Mouse (Mus musculus): ENCODE measurements around the gene Proser1.

Proser1 gene

DNA sequence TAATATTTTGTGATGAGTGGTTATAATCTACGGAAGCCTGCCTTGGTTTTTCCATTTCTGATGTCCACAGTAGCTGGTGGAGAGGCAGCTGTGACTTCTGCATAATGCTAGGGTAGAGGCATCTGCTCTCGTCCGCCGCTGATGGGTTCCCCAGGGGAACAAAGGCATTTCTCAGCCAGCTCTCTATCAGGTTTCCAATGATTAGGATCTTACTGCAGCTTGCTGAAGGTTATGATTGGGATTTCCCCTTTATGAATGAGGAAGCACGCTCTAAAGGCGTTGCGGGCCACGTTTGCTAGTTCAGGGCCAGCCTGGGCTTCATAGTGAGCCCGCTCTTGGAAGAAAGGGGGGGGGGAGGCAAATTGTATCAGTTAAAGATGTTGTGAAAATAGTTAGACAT is 3.0 kb downstream of the Proser1 start:
- DNase-seq (ENCODE audit: low spot score): no peak

DNA sequence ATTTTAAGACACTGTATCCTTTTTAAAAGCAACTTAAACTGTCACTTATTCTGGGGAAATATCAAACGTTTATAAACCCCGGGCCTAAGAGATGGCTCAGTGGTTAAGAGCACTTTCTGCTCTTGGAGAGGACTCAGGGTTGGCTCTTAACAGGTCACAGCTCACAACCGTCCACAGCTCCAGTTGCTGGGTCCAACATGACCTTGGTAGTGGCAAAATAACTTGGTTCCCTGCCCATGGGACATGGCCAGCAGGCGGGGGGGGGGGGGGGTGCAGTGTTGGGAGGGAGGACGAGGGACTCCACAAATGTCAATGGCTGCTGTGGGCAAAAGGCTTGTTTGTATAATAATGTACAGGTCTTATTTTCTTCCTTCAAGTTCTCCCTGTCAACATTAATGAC is 3.9 kb downstream of the Proser1 start:
- no peak for DNase-seq (ENCODE audit: low spot score)

DNA sequence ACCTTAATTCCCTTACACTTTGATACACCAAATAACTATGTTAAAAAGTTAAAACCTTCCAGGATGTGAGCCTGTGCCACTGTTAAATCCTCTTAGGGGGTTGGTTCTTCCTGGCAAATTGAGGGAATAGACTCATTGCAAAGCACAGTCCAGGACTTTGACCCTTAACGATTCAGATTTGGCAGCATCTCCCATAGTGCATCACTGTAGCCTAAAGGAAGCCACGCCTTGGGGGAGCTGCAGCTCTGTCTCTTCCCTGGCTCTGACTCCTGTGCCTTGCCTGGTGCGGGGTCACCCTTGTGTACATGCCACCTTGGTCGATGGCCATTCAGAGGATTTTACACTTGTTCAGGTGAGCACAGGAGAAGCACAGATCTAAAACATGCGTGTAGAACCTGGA is 6.2 kb downstream of the Proser1 start:
- DNase-seq (ENCODE audit: low spot score): no peak

DNA sequence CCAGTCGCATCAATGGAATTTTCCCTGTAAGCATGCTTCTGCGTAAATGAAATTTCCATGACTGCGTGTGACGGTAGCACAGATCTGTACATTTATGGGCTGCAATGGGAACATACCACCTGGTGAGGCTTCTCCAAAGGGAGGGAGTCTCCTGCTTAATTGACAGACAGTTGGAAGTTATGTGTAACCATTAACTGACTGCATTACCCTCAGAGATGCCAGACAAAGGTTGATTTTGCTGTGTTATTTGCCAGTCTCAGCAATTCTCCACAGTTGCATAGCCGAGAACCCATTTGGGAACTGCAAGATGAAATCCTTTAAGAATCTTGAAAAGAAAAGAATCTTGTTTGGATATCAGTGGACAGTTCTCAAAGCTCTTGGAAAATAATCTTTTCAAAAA is 8.6 kb downstream of the Proser1 start:
- DNase-seq (ENCODE audit: low spot score): no peak

DNA sequence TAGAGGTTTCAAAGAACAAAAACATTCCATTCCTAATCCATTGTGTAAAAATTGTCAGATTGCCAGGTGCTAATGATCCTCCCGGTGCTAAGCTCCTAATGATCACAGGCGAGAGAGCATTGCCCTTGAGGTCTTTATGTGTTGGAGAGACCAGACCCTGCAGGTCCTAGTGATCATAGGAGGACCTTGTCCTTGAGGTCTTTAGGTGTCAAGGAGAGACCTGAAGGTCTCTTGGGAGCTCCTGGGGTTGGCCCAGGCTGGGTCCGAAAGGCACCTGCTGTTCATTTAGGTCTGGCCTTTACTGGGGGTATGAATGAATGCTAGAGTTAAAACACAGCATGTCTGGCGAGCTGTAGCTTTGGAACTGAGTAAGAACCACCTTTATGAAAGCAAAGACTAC is 10.7 kb downstream of the Proser1 start:
- DNase-seq (ENCODE audit: low spot score): no peak

DNA sequence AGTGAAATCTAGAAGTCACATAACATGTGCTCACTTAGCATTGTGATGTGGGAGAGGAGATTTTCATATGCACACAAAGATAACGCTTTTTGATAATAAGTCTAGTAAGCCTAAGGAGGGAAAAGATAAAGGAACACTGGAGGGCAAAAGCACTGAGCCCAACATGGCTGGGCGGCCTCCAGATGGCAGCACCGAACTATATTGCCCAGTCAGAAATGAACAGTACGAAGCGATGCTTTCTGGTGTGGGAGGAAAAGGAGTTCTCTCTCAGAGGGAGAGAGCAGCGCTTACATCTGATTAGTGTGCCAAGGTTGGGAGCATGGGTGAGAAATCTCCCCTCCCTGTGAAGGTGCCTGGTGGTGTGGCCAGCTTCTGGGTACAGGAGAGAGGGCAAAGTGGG is 12.4 kb downstream of the Proser1 start:
- no peak for DNase-seq (ENCODE audit: low spot score)

DNA sequence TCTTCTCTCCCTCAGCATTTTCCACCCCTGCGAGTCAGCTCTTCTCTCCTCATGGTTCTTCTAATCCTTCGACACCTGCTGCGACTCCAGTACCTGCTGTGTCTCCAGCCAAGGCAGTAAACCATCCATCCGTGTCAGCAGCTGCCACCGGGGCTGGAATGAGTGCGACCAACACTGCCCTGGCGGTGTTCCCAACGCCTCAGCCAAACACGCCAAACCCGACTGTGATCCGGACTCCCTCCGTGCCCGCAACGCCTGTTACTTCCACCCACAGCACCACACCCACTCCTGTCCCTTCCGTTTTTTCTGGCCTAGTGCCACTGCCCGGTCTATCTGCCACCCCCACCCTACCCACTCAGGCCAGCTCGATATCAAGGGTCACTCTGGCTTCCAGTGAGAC is 14.0 kb downstream of the Proser1 start:
- DNase-seq (ENCODE audit: low spot score): no peak

DNA sequence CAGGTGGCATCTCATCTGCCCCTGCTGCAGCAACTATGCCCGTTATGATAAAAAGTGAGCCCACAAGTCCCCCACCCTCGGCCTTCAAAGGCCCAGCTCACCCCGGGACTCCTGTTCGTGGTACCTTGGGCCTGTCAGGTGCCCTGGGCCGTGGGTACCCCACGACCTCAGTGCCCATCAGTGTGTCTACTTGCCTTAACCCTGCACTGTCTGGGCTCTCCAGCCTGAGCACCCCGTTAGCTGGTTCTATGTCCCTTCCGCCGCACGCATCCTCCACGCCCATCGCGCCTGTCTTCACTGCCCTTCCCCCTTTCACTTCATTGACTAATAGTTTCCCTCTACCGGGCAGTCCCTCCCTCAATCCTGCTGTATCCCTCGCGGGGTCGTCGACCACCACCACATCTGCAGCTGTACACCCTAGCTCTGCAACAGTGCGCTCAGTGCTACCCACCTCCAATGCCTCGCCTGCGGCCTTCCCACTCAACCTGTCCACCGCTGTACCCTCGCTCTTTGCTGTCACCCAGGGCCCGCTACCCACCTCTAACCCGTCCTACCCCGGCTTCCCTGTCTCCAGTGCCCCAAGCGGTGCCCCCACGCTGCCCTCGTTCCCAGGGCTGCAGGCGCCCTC is 15.1 kb downstream of the Proser1 start:
- no peak for DNase-seq (ENCODE audit: low spot score)

DNA sequence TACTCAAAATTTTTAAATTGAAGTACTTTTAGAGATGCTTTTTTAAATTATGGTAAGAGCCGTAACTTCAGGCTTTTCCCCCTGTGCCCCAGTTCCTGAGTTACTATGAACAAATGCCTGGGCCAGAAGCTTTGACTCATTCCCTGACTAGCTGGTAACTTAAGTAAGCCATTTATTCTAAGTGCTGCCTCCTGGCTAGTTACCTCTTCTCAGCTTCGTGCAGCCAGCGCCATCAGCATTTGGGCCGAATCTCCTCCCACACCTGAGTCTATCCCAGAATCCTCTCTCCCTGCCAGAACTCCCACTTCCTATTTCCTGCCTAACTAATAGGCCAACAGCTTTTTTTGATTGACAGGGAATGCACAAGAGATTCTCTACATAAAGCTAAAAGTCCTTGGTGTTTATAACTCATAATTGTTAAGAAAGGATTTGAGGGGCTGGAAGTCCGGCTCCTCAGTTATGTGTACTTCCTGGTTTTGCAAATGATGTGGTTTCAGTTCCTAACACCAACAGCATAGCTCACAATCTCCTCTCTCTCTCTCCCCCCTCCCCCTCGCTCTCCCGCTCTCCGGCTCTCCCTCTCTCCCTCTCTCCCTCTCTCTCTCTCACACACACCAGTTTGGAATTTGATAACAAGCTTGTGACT is 20.1 kb downstream of the Proser1 start:
- no peak for DNase-seq (ENCODE audit: low spot score)

DNA sequence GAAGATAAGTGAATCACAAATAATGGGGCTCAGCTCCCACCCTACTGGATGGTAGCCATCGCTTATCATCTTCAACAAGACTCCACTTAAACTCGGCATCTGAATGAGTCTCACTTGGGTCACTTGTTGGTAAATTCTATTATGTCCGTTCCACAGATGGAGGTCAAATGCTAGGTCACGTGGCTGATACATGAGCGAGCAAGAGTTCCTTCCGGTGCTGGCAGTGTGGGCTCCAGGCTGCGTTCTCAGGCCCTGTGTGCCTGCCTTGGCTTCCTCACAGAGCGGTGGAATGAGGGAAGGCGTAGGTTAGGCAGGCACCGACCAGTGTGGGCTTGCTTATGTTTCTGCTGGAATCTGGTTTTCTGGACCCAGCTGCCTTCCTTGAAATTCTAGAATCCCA is 23.1 kb downstream of the Proser1 start:
- DNase-seq (ENCODE audit: low spot score): no peak

DNA sequence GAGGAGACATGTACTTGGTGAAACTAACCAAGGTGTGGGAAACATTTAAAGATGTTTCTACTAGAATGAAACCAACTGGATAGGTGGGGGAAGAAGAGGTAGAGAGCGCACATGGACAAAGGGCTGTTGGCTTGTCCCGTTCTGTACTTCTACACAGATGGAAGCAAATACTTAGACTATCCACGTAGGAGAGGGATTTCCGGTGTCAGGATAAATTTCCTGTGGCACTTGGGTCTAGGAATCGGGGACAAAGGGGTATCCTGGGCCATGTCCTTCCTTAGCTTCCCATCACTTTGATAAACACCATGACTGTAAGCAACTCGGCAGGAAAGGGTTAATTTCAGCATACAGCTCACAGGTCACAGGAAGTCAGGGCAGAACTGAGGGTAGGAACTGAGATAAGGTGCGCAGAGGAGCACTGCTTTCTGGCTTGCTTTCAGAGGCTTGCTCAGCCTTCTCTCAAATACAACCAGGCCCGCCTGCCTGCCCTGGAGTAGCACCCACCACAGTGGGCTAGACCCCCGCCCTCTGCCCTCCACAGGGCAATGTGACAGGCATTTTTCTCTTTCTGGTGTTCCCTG is 23.6 kb downstream of the Proser1 start:
- DNase-seq (ENCODE audit: low spot score): no peak

DNA sequence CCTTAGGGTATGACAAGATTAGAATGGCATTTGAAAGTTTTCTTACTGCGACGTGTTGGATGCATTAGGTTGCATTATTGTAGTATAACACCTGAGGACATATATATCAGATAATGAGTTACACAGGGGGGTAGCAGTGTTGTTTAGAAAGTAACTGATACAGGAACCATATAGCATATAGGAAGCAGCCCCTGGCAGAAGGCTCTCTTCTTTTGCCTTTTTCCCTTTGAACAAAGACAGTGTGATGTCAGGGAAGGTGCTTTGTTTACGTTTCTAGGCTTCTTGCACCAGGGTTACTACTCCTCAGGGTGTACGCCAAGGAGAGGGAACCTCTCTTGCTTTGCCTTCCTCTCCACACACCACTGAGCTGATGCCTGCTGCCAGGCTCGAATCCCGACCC is 24.9 kb downstream of the Proser1 start, which contains the start of gene Stoml3:
TSS of gene Stoml3 (plus strand) at position 301 of the 400 bp plus-strand sequence.
- no peak for DNase-seq (ENCODE audit: low spot score)

DNA sequence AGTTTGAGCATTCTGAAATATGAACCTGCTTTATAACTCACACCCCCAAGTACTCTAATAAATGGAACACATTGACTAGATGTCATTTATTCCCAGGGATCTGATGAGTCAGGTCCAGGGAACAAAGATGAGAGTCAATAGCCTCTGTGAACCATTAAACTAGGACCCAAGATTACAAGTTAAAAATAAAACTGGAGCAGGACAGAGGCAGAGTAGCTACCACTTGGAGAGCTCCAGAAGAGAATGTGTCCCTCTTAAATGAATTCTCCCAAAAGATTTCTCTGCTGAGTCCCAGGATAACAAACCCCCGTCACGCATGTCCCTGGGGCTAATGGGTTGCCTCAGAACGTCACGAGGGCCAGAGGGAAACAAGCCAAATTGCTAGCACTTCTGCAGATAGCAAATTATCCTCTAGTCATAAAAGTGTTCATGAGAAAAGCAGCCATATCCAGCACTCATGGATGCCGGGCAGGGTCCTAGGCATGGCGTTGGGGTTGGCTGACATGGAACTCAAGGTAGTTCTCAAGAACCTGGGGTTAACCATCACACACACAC is 35.0 kb downstream of the Proser1 start:
- no peak for DNase-seq (ENCODE audit: low spot score)

DNA sequence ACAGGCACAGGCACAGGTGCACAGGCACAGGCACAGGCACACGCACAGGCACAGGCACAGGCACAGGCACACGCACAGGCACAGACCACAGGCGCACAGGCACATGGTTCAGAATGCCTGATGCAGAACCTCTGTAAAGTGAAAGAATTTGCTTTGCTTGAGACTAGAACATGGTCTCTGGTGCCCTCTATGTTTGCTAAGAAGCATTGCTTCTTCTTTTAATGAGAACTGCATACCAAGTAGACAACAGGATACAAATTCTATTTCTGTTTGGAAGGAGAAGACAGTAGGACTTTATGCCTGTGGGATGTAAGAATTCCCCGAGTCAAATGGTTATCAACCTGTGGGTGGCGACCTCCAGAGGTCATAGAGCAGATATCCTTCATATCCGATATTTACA is 39.0 kb downstream of the Proser1 start:
- DNase-seq (ENCODE audit: low spot score): no peak

DNA sequence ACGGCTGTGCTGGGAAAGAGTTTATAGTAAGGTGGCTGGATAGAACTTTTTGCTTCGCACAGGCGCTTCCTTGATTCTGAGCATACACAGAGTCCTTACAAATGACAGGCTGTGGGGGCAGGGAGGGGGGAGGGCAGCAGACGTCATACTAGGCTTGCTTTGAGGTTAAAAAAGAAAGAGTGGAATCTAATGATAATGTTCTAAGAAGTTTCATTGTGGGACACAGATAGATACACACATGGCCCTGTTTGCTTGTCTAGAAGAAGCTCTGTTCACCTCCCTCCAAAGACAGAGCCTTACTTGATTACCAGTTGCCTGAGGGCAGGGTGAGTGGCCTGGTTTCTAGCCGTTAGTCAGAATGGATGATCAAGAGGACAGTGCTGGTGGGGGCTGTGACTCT is 49.6 kb downstream of the Proser1 start:
- DNase-seq (ENCODE audit: low spot score): no peak

DNA sequence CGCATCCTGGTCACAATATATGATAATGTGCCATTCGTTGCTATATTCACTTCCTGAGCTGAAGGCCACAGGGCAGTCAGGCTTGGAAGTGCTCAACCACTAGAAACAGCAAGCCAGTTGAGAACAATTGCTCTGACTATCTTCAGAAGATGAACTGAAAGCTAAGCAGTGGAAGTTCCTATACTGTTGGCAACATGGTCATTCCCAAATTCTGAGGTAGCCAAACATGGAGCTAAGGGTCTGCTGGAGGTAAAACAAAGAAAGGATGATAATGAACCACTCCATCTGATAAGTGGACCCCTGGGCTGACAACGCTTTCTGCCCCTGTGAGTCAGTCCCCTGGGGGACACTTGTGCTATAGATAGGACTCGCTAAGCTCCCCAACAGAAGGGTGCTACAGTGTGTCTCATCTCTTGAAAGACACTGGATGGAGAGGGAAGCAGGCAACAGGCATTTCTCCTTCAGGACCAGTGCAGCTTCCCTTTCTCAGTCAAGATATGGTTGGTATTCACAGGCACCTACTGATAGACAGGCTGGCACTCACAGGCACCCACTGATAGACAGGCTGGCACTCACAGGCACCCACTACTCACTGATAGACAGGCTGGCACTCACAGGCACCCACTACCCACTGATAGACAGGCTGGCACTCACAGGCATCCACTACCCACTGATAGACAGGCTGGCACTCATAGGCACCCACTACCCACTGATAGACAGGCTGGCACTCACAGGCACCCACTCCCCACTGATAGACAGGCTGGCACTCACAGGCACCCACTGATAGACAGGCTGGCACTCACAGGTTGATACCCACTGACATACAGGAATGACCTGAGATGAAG is 51.0 kb downstream of the Proser1 start:
- DNase-seq (ENCODE audit: low spot score): no peak

DNA sequence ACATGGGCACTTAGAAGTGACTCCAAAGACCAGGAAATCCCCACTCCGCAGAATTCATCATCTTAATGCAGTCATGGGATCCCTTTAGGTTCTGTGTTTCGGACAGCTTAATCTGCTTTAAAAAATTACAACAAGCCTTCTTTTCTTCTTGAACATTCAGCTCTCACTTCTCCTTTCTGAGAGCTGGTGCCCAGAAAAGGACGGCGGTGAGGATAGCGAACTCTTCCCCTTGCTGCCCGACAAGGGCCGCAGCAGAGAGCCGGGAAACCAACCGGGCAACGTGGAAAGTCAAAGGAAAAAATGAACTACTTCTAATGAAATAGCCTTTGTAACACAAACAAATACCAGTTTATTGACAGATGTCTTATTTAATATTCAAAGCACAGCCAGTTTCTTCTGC is 59.3 kb downstream of the Proser1 start:
- DNase-seq (ENCODE audit: low spot score): no peak

DNA sequence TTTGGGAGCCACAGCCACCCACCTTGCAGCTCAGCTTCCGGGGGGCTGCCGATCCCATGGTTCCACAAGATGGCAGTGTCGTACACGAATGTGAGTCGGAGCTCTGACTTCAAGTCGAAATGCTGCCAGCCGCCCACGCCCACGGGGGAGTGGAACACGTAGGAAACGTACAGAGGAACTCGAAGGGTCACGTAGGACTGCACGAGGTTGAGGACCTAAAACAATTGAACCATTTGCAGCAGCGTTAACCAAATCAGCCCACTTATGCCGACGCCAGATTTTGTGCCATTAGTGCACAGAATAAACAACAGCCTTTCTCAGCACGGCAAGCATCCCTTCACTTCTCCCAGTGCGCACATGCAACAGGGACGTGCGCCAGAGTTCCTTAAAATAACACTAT is 62.3 kb downstream of the Proser1 start:
- peak; percentile 10 for DNase-seq (ENCODE audit: low spot score)

DNA sequence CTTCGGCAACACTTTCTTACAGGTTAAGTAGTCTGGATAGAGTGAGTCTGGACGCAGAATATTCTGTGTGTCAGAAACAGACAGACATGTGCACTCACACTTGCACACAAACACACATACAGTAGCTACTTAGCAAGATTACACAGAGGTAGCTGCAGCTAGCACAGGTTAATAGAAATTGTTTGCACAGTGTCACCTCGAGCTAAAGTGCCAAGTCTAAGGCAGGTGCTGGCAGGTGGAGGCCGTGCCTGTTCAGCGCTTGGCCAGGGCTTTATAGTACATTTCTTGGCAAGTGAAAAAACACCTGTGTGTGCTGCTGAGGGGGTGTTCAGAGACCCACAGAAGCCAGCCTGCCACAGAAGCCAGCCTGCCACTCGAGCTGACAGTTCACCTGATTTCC is 66.8 kb downstream of the Proser1 start:
- no peak for DNase-seq (ENCODE audit: low spot score)

Data from T-cell, adult 2 months (primary cell).